Mouse (Mus musculus) heart, embryonic 11.5 days (tissue): ENCODE measurements around the gene Lpp. TPM values are rescaled to one million over a fixed set of nuclear protein-coding genes. Genes with fewer than 3 reads are reported as not detected.

Source experiments
- ATAC-seq: fragments of 200-750 bp; cut with Nextera tagmentation; replicated peaks from 2 replicates; pipeline ENCODE4 v1.8.0; 2017; ENCODE audit warnings: moderate library complexity; ENCODE audit not compliant: insufficient number of reproducible peaks, low FRiP score, low TSS enrichment
- H3K27ac ChIP-seq: fragments of 300-500 bp; sonication (generic); 2 replicates; pipeline ENCODE4 v1.5.1; 2014; ENCODE audit warnings: mild to moderate bottlenecking, low read depth, low read length
- H3K27me3 ChIP-seq: fragments of 300-500 bp; sonication (generic); 2 replicates; pipeline ENCODE4 v1.6.1; 2014; ENCODE audit warnings: mild to moderate bottlenecking, low read length, mixed read lengths; ENCODE audit not compliant: control insufficient read depth, insufficient read depth
- H3K36me3 ChIP-seq: fragments of 300-500 bp; sonication (generic); 2 replicates; pipeline ENCODE4 v1.6.1; 2014; ENCODE audit warnings: mild to moderate bottlenecking, low read length, moderate library complexity, mixed read lengths; ENCODE audit not compliant: control insufficient read depth, insufficient read depth
- H3K4me1 ChIP-seq: fragments of 300-500 bp; sonication (generic); 2 replicates; pipeline ENCODE4 v1.6.1; 2014; ENCODE audit warnings: low read length; ENCODE audit not compliant: control insufficient read depth, insufficient read depth
- H3K4me2 ChIP-seq: fragments of 300-500 bp; sonication (generic); 2 replicates; pipeline ENCODE4 v1.6.1; 2014; ENCODE audit warnings: mild to moderate bottlenecking, moderate library complexity
- H3K4me3 ChIP-seq: fragments of 300-500 bp; sonication (generic); 2 replicates; pipeline ENCODE4 v1.5.1; 2014; ENCODE audit warnings: low read depth, low read length
- H3K9ac ChIP-seq: fragments of 300-500 bp; sonication (generic); 2 replicates; pipeline ENCODE4 v1.6.1; 2014; ENCODE audit warnings: mild to moderate bottlenecking, low read depth, low read length, moderate library complexity
- H3K9me3 ChIP-seq: fragments of 300-500 bp; sonication (generic); replicated peaks from 2 replicates; pipeline ENCODE4 v1.6.1; 2016; ENCODE audit warnings: low read length; ENCODE audit not compliant: control insufficient read depth
- WGBS: fragments of 180-500 bp; shearing (Covaris S2); extraction: QIAGEN DNeasy Blood & Tissue Kit; methylation state at CpG from one replicate; pipeline ENCODE4 v1.1.7; 2014; ENCODE audit not compliant: insufficient replicate concordance; 5-methylcytosine and 5-hydroxymethylcytosine counted together
- microRNA counts: library from miRNA; unstranded; fragments of <30 nt; microRNA quantifications from one replicate; lab custom pipeline; 2015
- microRNA-seq: library from miRNA; unstranded; fragments of <30 nt; microRNA quantifications from one replicate; pipeline ENCODE4, GENCODE M21; 2016; ENCODE audit warnings: borderline number of aligned reads
- polyA plus RNA-seq: library from polyadenylated mRNA; unstranded; fragments of >200 nt; fragmentation: Nextera tagmentation; extraction: Ambion mirVana; gene quantifications from 2 replicates; pipeline ENCODE4 v1.2.1, GENCODE M21; 2014

Lpp gene
- polyA plus RNA-seq, 1 experiment from 2014 or later, result 59.2 TPM

DNA sequence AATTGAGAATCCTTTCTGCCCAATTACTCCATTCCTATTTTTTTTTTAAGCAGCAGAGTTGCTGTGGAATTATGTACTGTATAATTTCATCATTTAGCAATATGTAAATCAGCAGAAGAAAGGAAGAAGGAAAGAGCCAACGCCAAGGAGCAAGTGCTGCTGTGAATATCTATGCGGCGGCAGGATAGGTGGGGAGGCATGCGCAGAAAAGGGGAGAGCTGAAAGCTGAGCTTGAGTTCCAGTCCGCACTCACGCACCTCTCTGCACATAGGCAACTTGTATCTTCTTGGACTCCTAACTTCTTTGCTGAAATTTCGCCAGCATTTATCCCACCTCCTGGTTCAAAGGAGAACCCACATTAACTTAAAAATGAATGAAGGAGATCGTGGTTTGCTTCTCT, 636.2 kb downstream of the Lpp start:
- peaks cover 3% of the 10 kb centered on the region; the same call in 1 of the 2 replicates for H3K27me3 ChIP-seq
- no peak overlapping the region for H3K27ac ChIP-seq
- no peak for ATAC-seq
- H3K9me3 ChIP-seq, result no peaks in the 10 kb centered on the region
- H3K4me2 ChIP-seq, result no peak overlapping the region
- H3K9ac ChIP-seq, result no peak overlapping the region
- peaks cover 3% of the 10 kb centered on the region; the same call in 1 of the 2 replicates for H3K4me1 ChIP-seq
- no peaks in the 10 kb centered on the region for H3K36me3 ChIP-seq
- no peak overlapping the region for H3K4me3 ChIP-seq
- WGBS, result 83% methylated on average over 8 of the region's 8 CpGs

DNA sequence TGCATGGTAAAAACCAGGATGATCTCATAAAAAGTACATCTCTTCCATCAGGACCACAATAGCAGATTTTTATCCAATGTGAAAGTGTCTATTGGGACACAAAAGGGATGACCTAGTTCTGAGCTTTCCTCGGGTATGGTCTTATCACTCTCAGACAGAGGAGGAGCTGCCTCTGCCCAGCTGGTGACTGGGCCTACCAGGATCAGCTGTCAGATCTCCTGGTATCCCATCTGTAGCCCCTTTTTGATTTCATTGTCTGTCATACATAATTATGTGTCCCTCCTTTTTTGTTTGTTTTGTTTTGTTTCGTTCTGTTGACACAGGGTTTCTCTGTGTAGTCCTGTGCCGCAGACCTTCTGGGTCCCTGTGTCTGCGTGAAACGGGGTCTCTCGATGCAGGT, 644.1 kb downstream of the Lpp start:
- 0 out of 2 replicates have a peak, but pooled peaks cover 9% of the 10 kb centered on the region for H3K4me1 ChIP-seq
- ATAC-seq, result no peak
- no peak overlapping the region for H3K4me3 ChIP-seq
- H3K9me3 ChIP-seq, result no peaks in the 10 kb centered on the region
- WGBS, result 70% methylated on average over 6 of the region's 6 CpGs
- no peak overlapping the region for H3K27ac ChIP-seq
- no peaks in the 10 kb centered on the region for H3K27me3 ChIP-seq
- no peak overlapping the region for H3K9ac ChIP-seq
- no peaks in the 10 kb centered on the region for H3K36me3 ChIP-seq
- no peak overlapping the region for H3K4me2 ChIP-seq

- WGBS, result 82% methylated on average over 6 of the region's 6 CpGs
Measured at GRCm38 (mm10) chr16:25038529-25038928, 645.2 kb downstream of the Lpp start.

GRCm38 (mm10) chr16:25039904-25040303, 646.6 kb downstream of the Lpp start:
- no peak overlapping the region for H3K27ac ChIP-seq
- peaks cover 15% of the 10 kb centered on the region; the same call in 1 of the 2 replicates for H3K4me1 ChIP-seq
- H3K9me3 ChIP-seq, result no peaks in the 10 kb centered on the region
- ATAC-seq, result no peak
- no peaks in the 10 kb centered on the region for H3K27me3 ChIP-seq
- no peak overlapping the region for H3K9ac ChIP-seq
- no peaks in the 10 kb centered on the region for H3K36me3 ChIP-seq
- 38% methylated on average over 10 of the region's 10 CpGs for WGBS
- no peak overlapping the region for H3K4me3 ChIP-seq
- no peak overlapping the region for H3K4me2 ChIP-seq

More at GRCm38 (mm10) chr16:25038529-25038928, 645.2 kb downstream of the Lpp start:
- H3K4me1 ChIP-seq, result peaks cover 15% of the 10 kb centered on the region; the same call in 1 of the 2 replicates
- no peak overlapping the region for H3K4me3 ChIP-seq
- H3K27ac ChIP-seq, result no peak overlapping the region
- H3K27me3 ChIP-seq, result no peaks in the 10 kb centered on the region
- H3K9me3 ChIP-seq, result no peaks in the 10 kb centered on the region
- ATAC-seq, result no peak
- H3K36me3 ChIP-seq, result no peaks in the 10 kb centered on the region
- no peak overlapping the region for H3K4me2 ChIP-seq
- H3K9ac ChIP-seq, result no peak overlapping the region

- Histone ChIP-seq H3K27ac (no peak overlapping the region), H3K4me2 (no peak overlapping the region)
- 86% methylated on average over 8 of the region's 8 CpGs for WGBS
Measured at GRCm38 (mm10) chr16:25041165-25041564, 647.9 kb downstream of the Lpp start.

GRCm38 (mm10) chr16:25041855-25042529, 648.7 kb downstream of the Lpp start:
- H3K4me1 ChIP-seq, result peaks cover 15% of the 10 kb centered on the region; the same call in 1 of the 2 replicates
- no peak overlapping the region for H3K4me2 ChIP-seq
- no peak overlapping the region for H3K4me3 ChIP-seq
- H3K9ac ChIP-seq, result no peak overlapping the region
- H3K36me3 ChIP-seq, result no peaks in the 10 kb centered on the region
- no peaks in the 10 kb centered on the region for H3K27me3 ChIP-seq
- WGBS, result 63% methylated on average over 5 of the region's 5 CpGs
- ATAC-seq, result no peak
- 0 out of 2 replicates have a peak overlapping the region, but pooled peaks have one; percentile 22 for H3K27ac ChIP-seq
- no peaks in the 10 kb centered on the region for H3K9me3 ChIP-seq

More at GRCm38 (mm10) chr16:25041165-25041564, 647.9 kb downstream of the Lpp start:
- H3K36me3 ChIP-seq, result no peaks in the 10 kb centered on the region
- no peaks in the 10 kb centered on the region for H3K9me3 ChIP-seq
- H3K27me3 ChIP-seq, result no peaks in the 10 kb centered on the region
- no peak overlapping the region for H3K9ac ChIP-seq
- H3K4me1 ChIP-seq, result peaks cover 15% of the 10 kb centered on the region; the same call in 1 of the 2 replicates
- H3K4me3 ChIP-seq, result no peak overlapping the region
- no peak for ATAC-seq

MicroRNAs encoded within 50 kb of the gene (microRNA counts, 519-probe panel; counts per million panel counts)
- 6,014 counts per million, percentile 75 among the panel's probes with 10 or more counts for microRNA mmu-miR-28 (lab: Ali Mortazavi, UCI)

Small RNA genes within 50 kb of the gene (microRNA-seq; reads per million reads assigned to microRNA genes)
- gene Mir28a, result 3,435 reads per million, percentile 91 among the genes with 10 or more reads in this experiment
